Mouse (Mus musculus) heart, postnatal 25 days (tissue): Measurements from ENCODE around the gene Il21r. TPM values are rescaled to one million over a fixed set of nuclear protein-coding genes. Genes with fewer than 3 reads are reported as not detected.

Experiments used
- DNase-seq: peaks from one replicate; pipeline ENCODE4 v3.0.0; 2022; ENCODE audit warnings: low spot score
- intact Hi-C: fragments of 180-260 bp; cut with DNase I; formaldehyde crosslinking; loops from one replicate; pipeline ENCODE4 v1.15.1; 2025
- total RNA-seq, 2 experiments: library from RNA; stranded (reverse); gene quantifications; 2 replicates each; pipeline ENCODE4 v1.2.3; 2021

Il21r gene
- total RNA-seq, 2 experiments from 2014 or later: 0.29 to 0.67 TPM

GRCm38 (mm10) chr7:125625219-125625618 lies 22.0 kb downstream of the Il21r start:
- intact Hi-C loops: no loop called here
- DNase-seq: no peak

DNA sequence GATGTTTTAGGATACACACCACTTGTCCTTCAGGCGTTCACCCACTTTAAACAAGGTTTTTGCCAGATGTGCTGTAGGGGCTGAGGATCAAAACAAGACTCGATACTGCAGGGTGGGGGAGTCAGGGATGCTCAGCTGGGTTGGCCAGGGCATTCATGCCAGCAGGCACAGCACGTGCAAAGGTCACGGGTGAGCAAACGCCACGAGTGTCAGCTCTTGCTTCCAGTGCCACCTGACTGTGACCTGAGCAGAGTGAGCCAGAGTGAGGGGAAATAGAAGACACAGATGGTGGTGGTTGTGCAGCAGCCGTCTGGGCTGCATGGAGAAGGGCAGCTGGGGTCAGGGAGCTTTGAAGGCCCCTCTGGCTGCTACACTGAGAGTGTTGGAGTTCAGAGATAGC lies 22.6 kb downstream of the Il21r start:
- no peak for DNase-seq
- intact Hi-C loops: no loop called here

DNA sequence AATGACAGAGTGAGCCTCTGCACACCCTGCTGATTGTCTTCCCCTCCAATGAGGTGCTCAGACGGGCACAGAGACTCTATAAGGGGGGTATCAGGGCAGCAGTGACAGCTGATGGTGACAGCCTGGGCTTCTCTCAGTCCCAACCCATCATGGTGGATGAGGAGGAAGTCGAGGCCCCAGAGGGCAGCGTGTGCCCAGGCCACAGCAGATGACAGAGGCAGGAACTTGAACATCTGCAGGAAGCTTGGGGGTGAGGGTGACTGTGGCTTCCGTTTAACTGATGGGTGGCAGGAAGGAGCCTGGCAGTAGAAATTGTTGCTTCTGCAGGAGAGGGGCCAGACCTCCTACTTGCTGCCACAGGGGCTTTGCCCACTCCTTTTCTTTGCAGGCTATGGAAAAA lies 27.1 kb downstream of the Il21r start:
- DNase-seq: no peak
- intact Hi-C loops: no loop called here

DNA sequence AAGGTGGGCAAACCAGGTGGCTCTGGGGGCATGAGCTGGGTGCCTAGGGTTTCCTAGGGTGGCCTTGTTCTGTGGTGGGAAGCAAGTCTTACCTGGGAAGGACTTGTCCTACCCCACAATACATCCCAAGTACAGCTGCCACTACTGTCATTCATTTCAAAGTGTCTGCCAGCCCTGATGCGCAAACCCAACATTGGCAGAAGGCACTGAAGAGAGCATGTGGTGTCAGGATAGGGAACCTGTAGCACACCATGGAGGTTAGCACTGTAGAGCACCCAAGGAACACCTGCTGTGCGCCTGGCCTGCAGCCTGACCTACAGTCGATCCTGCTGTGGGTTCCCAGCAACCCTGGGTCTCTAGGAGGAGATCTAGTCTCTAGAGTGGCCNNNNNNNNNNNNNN lies 27.8 kb downstream of the Il21r start:
- no peak for DNase-seq
- intact Hi-C loops: no loop called here

GRCm38 (mm10) chr7:125637220-125638140 lies 34.3 kb downstream of the Il21r start:
- intact Hi-C loops: loop anchor here (2.0 to 5.0 kb wide), 3 partner anchors 55 to 217 kb away; no protein-coding TSS in a partner anchor
- DNase-seq: no peak

GRCm38 (mm10) chr7:125638376-125638775 lies 35.1 kb downstream of the Il21r start:
- intact Hi-C loops: loop anchor here (2.0 to 5.0 kb wide), 3 partner anchors 56 to 218 kb away; no protein-coding TSS in a partner anchor

DNA sequence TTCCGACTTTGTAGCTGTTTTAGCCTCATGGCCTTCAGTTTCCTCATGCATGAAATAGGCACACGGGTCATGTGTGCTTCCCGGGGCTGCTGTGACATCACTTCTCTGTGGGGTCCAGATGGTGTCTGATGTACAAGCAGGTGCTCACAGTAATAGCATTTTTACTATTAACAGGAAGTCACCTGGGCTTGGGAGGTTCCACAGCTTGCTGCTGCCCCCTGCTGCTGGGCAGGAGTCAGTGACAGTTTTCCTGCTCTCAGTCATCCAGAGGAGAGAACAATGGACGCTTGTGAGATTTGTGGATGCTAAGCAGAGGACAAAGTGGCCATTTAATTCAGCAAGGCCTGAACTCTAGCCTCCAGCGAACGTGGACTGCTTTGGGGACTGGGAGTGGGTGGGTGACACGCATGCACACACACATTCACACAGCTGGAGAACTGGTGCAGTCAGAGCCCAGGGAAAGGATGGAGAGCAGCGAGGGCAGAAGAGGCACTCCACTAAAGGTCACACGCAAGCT lies 35.7 kb downstream of the Il21r start:
- intact Hi-C loops: loop anchor here (2.0 to 5.0 kb wide), 3 partner anchors 57 to 218 kb away; no protein-coding TSS in a partner anchor
- no peak for DNase-seq

More at GRCm38 (mm10) chr7:125638376-125638775, 35.1 kb downstream of the Il21r start:
- no peak for DNase-seq

GRCm38 (mm10) chr7:125643880-125644279 lies 40.7 kb downstream of the Il21r start:
- no peak for DNase-seq
- intact Hi-C loops: no loop called here

DNA sequence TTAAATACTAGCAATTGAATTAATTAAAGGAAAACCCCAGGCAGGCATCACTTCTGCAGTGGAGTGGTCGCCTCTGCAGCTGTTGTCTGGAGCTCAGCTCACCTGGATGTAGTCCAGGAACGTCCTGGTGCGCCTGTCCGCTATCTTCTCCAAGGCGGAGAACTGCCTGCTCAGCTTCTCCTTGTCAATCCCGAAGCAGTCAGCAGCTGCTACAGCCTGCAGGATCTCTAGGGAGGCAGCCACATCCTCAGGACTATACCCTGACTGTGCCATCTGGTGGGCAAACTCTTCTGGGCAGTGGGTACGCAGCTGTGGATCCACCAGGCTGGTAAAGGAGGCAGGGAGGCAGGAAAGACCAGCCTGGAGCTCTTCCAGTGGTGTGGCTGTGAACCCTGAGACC lies 42.2 kb downstream of the Il21r start:
- DNase-seq: no peak
- intact Hi-C loops: no loop called here

- intact Hi-C loops: no loop called here
- no peak for DNase-seq
Measured at GRCm38 (mm10) chr7:125649013-125649412, 45.8 kb downstream of the Il21r start.

DNA sequence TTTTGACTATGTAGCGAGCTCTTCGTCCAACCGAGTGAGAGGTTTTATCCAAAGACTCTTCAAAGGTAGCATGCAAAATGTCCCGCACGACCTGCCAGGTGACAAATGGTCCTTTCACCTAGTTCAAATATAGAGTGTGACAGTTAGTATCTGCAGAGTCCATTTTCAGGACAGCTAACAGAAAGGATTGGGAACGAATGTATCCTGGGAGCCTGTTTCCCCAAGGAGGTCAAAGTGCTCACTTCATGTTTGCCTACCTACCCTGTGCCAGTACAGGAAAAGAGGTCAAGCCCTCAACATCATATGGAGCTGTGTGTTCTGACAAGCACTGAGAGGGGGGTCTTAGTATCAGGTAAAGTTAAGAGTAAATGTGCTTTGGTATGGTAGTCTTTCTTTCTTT lies 54.3 kb downstream of the Il21r start:
- intact Hi-C loops: no loop called here
- DNase-seq: no peak

DNA sequence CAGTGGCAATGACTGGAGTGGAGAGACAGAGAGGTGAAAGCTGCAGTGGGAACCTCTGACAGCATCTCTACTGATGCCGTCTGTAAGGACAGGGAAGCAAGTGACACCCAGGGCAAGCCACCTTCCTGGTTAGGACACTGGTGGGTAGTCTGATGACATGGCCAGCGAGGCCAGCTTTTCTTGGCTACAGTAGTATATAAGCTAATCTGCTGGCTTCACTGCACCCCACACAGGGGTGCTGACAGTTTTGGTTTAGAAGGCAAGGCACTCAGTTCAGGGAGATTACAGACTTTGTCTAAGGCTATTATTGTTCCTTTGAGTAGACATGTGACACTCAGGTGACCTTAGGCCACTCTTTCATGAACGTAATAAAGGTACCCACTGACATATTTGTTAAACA lies 60.4 kb downstream of the Il21r start:
- intact Hi-C loops: no loop called here
- no peak for DNase-seq

- intact Hi-C loops: no loop called here
- no peak for DNase-seq
Measured at GRCm38 (mm10) chr7:125670865-125671264, 67.6 kb downstream of the Il21r start.

- DNase-seq: no peak
- intact Hi-C loops: no loop called here
Measured at GRCm38 (mm10) chr7:125671396-125671795, 68.2 kb downstream of the Il21r start.

DNA sequence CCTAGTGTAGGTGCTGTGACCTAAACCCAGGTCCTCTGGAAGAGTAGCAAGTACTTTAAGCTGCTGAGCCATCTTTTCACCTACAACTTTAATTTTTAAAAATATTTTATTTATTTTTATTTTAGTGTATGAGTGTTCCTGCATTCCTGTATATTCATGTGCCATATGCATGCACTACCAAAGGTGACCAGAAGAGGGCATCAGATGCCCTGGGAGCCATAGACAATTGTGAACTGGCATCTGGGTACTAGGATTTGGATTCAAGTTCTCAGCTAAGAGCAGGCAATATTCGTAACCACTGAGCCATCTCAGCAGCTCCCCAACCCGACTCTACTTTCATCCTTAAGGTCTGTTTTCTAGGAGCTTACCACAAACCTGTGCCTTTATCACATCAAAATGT lies 71.7 kb downstream of the Il21r start:
- intact Hi-C loops: loop anchor here (5.0 kb wide), 1 partner anchor 412 kb away; no protein-coding TSS in a partner anchor
- no peak for DNase-seq

DNA sequence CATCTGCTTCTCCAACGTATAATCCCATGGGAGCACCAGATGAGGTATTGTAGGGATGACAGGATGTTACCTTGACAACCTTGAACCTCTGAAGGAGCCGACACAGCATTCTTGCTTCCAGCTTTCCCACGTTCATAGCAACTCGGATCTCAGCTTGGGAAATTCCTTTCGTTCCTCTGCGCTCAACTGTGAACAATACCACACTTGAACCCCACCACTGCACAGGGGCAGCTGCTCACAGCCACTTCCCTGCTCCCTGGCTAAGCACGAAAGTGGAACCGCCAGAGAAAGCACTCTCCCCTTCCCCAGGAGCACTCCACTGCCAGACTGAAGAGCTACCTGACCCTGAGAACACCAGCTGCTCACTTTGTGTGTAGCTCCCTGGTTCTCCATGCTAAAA lies 75.5 kb downstream of the Il21r start:
- intact Hi-C loops: loop anchor here (2.0 to 5.0 kb wide), 2 partner anchors 28 to 409 kb away; partner anchors contain the start of genes D430042O09Rik and Gtf3c1
- DNase-seq: no peak

DNA sequence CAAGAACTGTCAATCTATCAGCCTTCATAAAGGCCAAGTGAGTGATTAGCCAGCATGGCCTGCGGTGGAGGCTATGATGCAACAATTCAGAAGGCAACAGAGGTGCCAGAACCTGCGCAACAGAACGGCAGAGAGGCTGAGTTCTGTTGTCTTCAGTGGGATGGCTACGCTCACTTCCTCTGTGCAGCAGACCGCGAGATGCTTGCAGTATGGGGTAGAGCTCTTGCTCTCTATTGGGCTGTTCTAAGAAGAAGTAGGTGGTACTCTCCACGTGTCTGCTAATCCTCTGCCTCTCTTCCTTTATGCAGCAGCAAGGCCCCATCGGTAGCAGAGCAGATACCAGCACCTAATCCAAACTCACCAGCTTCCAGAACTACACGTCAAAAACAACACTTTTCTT lies 76.7 kb downstream of the Il21r start:
- no peak for DNase-seq
- intact Hi-C loops: loop anchor here (2.0 to 5.0 kb wide), 2 partner anchors 27 to 407 kb away; partner anchors contain the start of genes D430042O09Rik and Gtf3c1
